Comparison of ENCODE assay signal across 8 mouse cellular contexts in genomic region chr11:98939953-98940641, GRCm38 (mm10). TPM values are rescaled to one million over a fixed set of nuclear protein-coding genes. Genes with fewer than 3 reads are reported as not detected.
A peak's percentile ranks its signal among the peaks of the same experiment; 100 is the strongest.
DNase-seq lines count a peak whose midpoint lies in the region; ATAC-seq and TF ChIP-seq lines count a peak whose summit lies in the region.

No protein-coding gene starts in this region.

- peaks cover 79% of the 10 kb centered on the region for H3K4me1 ChIP-seq in lung, embryonic 14.5 days (ENCODE audit: insufficient read depth)
- H3K4me1 ChIP-seq in intestine, postnatal 0 days (replicated peaks; ENCODE audit: control insufficient read depth, insufficient read depth, low read length) = peaks cover 28% of the 10 kb centered on the region
- H3K4me1 ChIP-seq in neural tube, embryonic 14.5 days (ENCODE audit: control insufficient read depth, insufficient read depth, low read length) = peaks cover 75% of the 10 kb centered on the region

- H3K36me3 ChIP-seq in lung, embryonic 14.5 days (ENCODE audit: insufficient read depth) = no peaks in the 10 kb centered on the region; the same call in 1 of the 2 replicates
- no peaks in the 10 kb centered on the region for H3K36me3 ChIP-seq in intestine, postnatal 0 days (ENCODE audit: control insufficient read depth, insufficient read depth)
- H3K36me3 ChIP-seq in neural tube, embryonic 14.5 days (ENCODE audit: control insufficient read depth, insufficient read depth, low read length) = no peaks in the 10 kb centered on the region

- H3K27me3 ChIP-seq in lung, embryonic 14.5 days (ENCODE audit: insufficient read depth, low read length) = no peaks in the 10 kb centered on the region
- no peaks in the 10 kb centered on the region for H3K27me3 ChIP-seq in intestine, postnatal 0 days (replicated peaks; ENCODE audit: control insufficient read depth, insufficient read depth, low read length)
- no peaks in the 10 kb centered on the region for H3K27me3 ChIP-seq in neural tube, embryonic 14.5 days (ENCODE audit: control insufficient read depth, insufficient read depth, low read length)

- TF ChIP-seq CTCF in lung, embryonic 14.5 days (IDR thresholded peaks at IDR 0.05; ENCODE audit: low read depth) = no peak
- no peak for TF ChIP-seq CTCF in intestine, postnatal 0 days (IDR thresholded peaks at IDR 0.05; ENCODE audit: low read depth)

- H3K9me3 ChIP-seq in lung, embryonic 14.5 days (ENCODE audit: low read depth, low read length) = no peaks in the 10 kb centered on the region
- no peaks in the 10 kb centered on the region for H3K9me3 ChIP-seq in intestine, postnatal 0 days (ENCODE audit: control insufficient read depth)
- no peaks in the 10 kb centered on the region for H3K9me3 ChIP-seq in neural tube, embryonic 14.5 days (ENCODE audit: control insufficient read depth, low read length)

- 29% methylated on average over 11 of the region's 11 CpGs for WGBS in lung, embryonic 14.5 days
- 58% methylated on average over 11 of the region's 11 CpGs for WGBS in intestine, postnatal 0 days
- WGBS in neural tube, embryonic 14.5 days = 52% methylated on average over 11 of the region's 11 CpGs

- peak overlapping the region; percentile 76 for H3K4me3 ChIP-seq in lung, embryonic 14.5 days (ENCODE audit: low read depth, low read length)
- H3K4me3 ChIP-seq in intestine, postnatal 0 days (ENCODE audit: low read depth, low read length) = peak overlapping the region; percentile 11; the same call in 1 of the 2 replicates
- H3K4me3 ChIP-seq in neural tube, embryonic 14.5 days (ENCODE audit: low read depth, low read length) = no peak overlapping the region

- H3K9ac ChIP-seq in lung, embryonic 14.5 days = peak overlapping the region; percentile 44
- H3K9ac ChIP-seq in intestine, postnatal 0 days (ENCODE audit: low read depth, low read length) = no peak overlapping the region
- no peak overlapping the region for H3K9ac ChIP-seq in neural tube, embryonic 14.5 days (replicated peaks; ENCODE audit: low read depth, low read length)

- DNase-seq in adrenal gland, adult 2 months = peak; percentile 18
- DNase-seq in adrenal gland, postnatal 4 days (ENCODE audit: low spot score in 2 of 2) = no peak
- peak; percentile 42 for DNase-seq in lung, embryonic 14.5 days
- no peak for DNase-seq in lung, postnatal 25 days (ENCODE audit: low spot score)
- peak; percentile 84 for DNase-seq in fibroblast of lung, adult 2 months (ENCODE audit: low read depth)

- H3K27ac ChIP-seq in lung, embryonic 14.5 days (ENCODE audit: low read depth) = peak overlapping the region; percentile 99
- H3K27ac ChIP-seq in intestine, postnatal 0 days (ENCODE audit: low read depth, low read length) = peak overlapping the region; percentile 35; the same call in 1 of the 2 replicates
- H3K27ac ChIP-seq in neural tube, embryonic 14.5 days (ENCODE audit: low read depth, low read length) = no peak overlapping the region

- peak overlapping the region; percentile 94 for H3K4me2 ChIP-seq in lung, embryonic 14.5 days
- H3K4me2 ChIP-seq in intestine, postnatal 0 days (replicated peaks; ENCODE audit: low read depth) = peak overlapping the region; percentile 96
- peak overlapping the region; percentile 81; the same call in 1 of the 2 replicates for H3K4me2 ChIP-seq in neural tube, embryonic 14.5 days (ENCODE audit: low read depth, low read length)

- no peak for ATAC-seq in lung, embryonic 14.5 days (ENCODE audit: insufficient read depth)
- ATAC-seq in intestine, postnatal 0 days = no peak
- no peak for ATAC-seq in neural tube, embryonic 14.5 days (ENCODE audit: low read depth)
- ATAC-seq in monocyte, adult 5-6 weeks (replicated peaks; ENCODE audit: insufficient number of reproducible peaks, low FRiP score, low TSS enrichment, poor library complexity, severe bottlenecking) = no peak

RNA-seq across cellular contexts. Expression of gene Rara, which starts 12.5 kb away (rescaled TPM):
- 10 to 100 TPM; 17.0 to 30.8 TPM for total RNA-seq in adrenal gland, adult 2 months (2021)
- 43.7 and 44.9 TPM in 2 replicates for polyA plus RNA-seq in adrenal gland, adult 2 months (2012; rRNA removed)
- 10 to 100 TPM; 46.4 to 50.6 TPM for total RNA-seq in adrenal gland, postnatal 4 days (2021)
- polyA plus RNA-seq in lung, embryonic 14.5 days (2014; fragmentation: Nextera tagmentation; extraction: Ambion mirVana) = 43.2 and 45.3 TPM in 2 replicates
- polyA plus RNA-seq in intestine, postnatal 0 days (2015; fragmentation: Nextera tagmentation; extraction: Ambion mirVana) = 22.2 and 22.4 TPM in 2 replicates
- polyA plus RNA-seq in neural tube, embryonic 14.5 days (2014; fragmentation: Nextera tagmentation; extraction: Ambion mirVana) = 22.1 and 22.3 TPM in 2 replicates
- total RNA-seq in monocyte, adult 5-6 weeks (2017) = 61.0 to 76.9 TPM (median 62.9 TPM) in 3 replicates

RNA-seq across cellular contexts. Expression of gene Cdc6, which starts 32.5 kb away (rescaled TPM):
- total RNA-seq in adrenal gland, adult 2 months (2021) = under 1 TPM; 0.48 to 0.86 TPM
- 0.07 and 0.08 TPM in 2 replicates for polyA plus RNA-seq in adrenal gland, adult 2 months (2012; rRNA removed)
- total RNA-seq in adrenal gland, postnatal 4 days (2021) = 1 to 10 TPM; 7.5 to 9.1 TPM
- 47.0 and 48.1 TPM in 2 replicates for polyA plus RNA-seq in lung, embryonic 14.5 days (2014; fragmentation: Nextera tagmentation; extraction: Ambion mirVana)
- polyA plus RNA-seq in intestine, postnatal 0 days (2015; fragmentation: Nextera tagmentation; extraction: Ambion mirVana) = 4.0 and 4.5 TPM in 2 replicates
- 2.1 and 2.8 TPM in 2 replicates for polyA plus RNA-seq in neural tube, embryonic 14.5 days (2014; fragmentation: Nextera tagmentation; extraction: Ambion mirVana)
- total RNA-seq in monocyte, adult 5-6 weeks (2017) = 0.67 to 1.7 TPM (median 0.75 TPM) in 3 replicates

RNA-seq across cellular contexts. Expression of gene Gjd3, which starts 42.7 kb away (rescaled TPM):
- not detected for total RNA-seq in adrenal gland, adult 2 months (2021)
- 1.1 and 1.2 TPM in 2 replicates for polyA plus RNA-seq in adrenal gland, adult 2 months (2012; rRNA removed)
- 1 to 10 TPM in 1 of 2 experiments, under 1 TPM in 1; 0.50 to 1.0 TPM for total RNA-seq in adrenal gland, postnatal 4 days (2021)
- polyA plus RNA-seq in lung, embryonic 14.5 days (2014; fragmentation: Nextera tagmentation; extraction: Ambion mirVana) = 0.31 TPM in 1 of 2 replicates, not detected in the other
- polyA plus RNA-seq in intestine, postnatal 0 days (2015; fragmentation: Nextera tagmentation; extraction: Ambion mirVana) = 0.61 and 0.80 TPM in 2 replicates
- 0.89 and 2.2 TPM in 2 replicates for polyA plus RNA-seq in neural tube, embryonic 14.5 days (2014; fragmentation: Nextera tagmentation; extraction: Ambion mirVana)
- total RNA-seq in monocyte, adult 5-6 weeks (2017) = not detected in 3 replicates

Comparison
In these comparisons a context has a peak if more than half of its experiments do, and no peak if none do; other contexts are left out.
1. DNase-seq: peak in adrenal gland, adult 2 months (single experiment), lung, embryonic 14.5 days (single experiment) and fibroblast of lung, adult 2 months (single experiment); none in adrenal gland, postnatal 4 days (0 of 2) and lung, postnatal 25 days (single experiment).
2. Peak in every context shown above with its lines, with median percentiles within 50 percentile points of each other: H3K4me2 ChIP-seq.